Mouse (Mus musculus) cerebellum, postnatal 14 days (tissue): ENCODE measurements around the gene Pou2f2.

Experiments
- DNase-seq, 2 experiments: peaks; one replicate each; pipeline ENCODE4 v3.0.0; 2021; ENCODE audit warnings: mixed read lengths in 2 of 2

Gene Pou2f2

DNA sequence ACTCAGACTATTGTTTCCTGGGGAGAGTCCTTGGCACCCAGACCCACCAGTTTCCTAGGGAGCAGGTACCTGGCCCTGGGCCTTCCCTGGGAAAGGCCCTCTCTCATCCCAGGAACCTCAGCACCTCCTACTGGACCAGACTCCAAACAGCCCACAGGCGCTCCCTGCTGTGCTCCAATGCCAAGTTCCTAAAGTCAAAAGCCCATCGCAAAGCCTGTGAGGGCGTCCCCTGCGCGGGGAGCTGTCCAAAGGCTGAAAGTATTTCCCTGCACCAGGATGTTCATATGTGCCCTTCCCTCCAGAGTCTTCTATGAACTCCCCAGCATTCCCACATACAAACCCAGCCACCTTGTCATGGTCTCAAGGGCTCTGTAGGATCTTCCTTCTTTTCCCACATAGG, 37.8 kb downstream of the Pou2f2 start:
- DNase-seq = no peak

DNA sequence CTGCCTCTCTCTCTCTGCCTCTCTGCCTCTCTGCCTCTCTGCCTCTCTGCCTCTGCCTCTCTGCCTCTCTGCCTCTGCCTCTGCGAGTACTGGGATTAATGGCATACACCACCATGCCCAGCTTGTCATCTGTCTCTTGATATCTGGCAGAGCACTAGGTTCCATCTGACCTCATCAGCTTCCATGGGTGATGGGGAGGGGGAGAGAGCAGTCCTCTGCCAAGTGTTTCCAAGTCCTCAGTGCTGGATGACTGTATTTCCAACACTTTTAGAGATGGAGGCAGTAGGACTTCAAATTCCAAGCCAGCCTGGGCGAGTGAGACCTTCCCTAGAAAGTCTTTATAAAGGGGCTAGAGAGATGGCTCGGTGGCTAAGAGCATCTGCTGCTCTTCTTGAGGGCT, 42.0 kb downstream of the Pou2f2 start:
- no peak for DNase-seq

DNA sequence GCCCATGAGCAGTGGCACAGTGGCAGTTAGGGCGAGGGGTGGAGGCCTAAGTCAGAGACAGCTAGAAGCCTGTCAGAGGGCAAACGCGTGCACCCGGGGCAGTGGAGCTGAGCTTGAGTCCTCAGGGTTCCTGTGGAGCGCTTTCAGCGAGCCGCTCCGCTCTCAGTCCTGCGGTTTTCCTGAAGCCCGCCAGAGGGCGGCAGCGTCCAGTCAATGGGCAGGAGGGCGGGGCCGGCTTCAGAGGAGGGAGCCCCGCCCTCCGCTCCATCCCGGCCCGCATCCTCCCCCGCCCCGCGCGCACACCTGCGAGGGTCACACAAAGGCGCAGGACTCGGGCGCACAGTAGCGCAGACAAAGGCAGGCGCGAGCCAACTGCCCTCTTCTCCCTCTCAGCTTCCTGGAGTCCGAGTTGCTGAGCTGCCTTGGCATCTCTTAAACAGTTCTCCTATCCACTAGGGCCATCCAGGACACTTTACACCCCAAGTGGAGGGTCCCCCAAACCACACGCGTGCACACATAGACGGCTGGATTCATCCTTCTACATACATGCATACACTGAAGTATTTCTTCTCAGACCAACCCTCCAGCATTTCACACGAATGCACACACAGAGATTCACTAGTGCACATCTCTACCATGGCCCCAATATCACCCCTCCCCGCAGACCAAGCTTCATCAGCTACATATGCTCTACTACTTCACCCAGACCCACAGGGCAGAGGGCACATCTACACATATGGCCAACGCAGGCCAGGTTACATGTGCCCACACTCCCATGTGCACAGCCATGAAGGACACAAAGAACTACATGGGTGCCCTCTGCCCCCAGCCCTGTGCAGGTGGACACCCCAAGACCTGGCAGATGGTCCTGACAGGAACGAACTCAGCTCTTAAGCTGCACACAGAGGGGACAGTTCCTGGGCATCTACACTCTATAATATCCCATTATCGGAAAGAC, 46.2 kb downstream of the Pou2f2 start:
- peak; percentile 93 to 94 for DNase-seq

DNA sequence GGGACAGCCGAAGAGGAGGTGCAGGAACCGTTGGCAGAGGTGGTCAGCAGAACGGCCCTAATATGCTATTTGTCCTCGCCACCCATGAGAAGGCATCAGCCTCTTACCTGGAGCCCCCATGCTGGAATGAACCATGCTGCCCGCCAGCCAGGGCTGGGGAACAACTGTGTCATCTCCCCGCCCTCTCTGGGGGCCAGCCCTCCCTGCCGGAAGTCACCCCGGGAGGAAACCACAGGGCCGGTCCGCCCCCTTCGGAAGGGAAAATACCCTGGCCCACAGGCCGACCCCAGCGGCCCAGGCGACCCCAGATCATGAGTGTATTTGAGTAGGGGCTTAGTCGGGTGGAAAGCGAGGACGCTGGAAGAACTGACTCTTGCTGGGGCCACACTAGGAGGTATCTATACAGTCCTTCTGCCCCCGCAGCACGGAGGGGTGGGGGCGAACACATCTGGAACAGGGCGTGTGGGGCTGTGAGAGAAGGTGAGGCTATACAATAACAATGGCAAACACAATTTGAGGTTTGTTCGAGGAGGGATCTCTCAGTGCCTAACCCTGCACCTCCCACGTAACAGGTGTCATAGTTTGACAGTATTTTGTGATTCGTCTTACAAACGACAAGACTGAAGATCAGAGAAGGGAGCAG, 47.1 kb downstream of the Pou2f2 start:
- no peak for DNase-seq

DNA sequence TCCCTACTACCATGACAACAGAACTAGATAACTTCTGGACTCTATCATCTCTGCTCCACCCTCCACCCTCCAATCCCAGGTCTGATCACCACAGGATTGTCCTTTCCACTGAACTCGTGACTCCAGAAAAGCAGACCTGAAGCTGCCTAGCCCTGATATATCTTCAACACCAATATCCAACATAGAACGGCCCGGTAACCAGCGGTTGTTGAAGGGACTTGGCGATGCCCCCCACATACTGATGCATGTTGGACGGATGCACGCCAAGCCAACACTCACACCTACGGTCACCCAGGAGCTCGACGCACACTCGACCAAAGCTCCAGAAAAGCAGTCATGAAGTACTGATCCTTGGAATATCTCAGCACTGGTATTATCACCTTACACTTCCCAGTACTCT, 48.3 kb downstream of the Pou2f2 start:
- DNase-seq = no peak

DNA sequence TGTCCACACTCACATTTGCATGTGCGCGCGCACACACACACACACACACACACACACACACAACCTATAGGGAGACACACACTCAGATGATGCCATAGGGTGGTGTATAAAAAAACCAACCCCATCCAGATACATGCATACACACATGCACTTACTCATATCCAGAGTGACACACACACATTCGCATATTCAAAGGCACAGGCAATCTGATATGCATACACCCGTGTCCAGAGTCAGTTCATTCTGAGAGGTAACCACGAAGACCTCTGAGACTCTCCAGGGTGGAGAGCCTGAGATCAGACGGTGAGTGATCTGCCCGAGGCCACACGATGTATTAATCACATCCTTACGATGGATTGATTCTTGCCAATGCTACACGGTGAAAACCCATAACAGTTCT, 49.0 kb downstream of the Pou2f2 start:
- DNase-seq = no peak

DNA sequence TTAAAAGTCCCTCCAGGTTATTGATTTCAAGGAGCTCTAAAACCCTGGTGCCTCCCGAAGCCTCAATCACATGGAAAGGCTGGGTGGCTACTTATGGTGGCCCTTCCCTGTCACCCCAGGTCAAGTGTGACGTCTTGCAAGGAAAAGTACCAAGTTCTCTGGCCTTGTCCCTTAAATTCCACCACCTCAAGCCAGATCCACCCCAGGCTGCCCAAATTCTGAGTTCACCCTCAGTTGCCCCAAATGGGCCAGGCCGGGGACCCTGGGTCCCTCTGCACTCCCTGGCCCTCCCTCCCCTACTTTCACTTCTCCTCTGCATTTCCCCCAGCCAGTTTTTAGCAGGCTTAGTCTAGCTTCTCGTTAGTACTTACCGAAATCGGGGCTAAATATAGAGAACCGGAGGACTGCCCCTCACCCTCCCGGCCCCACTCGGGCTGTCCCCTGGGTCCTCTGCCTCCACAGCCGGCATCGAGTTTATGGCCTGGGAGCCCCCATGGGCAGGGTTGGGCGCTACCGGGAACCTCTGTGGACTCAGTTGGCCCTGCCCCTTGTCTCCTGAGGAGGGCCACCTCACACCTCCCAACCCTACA, 50.0 kb downstream of the Pou2f2 start:
- no peak for DNase-seq

DNA sequence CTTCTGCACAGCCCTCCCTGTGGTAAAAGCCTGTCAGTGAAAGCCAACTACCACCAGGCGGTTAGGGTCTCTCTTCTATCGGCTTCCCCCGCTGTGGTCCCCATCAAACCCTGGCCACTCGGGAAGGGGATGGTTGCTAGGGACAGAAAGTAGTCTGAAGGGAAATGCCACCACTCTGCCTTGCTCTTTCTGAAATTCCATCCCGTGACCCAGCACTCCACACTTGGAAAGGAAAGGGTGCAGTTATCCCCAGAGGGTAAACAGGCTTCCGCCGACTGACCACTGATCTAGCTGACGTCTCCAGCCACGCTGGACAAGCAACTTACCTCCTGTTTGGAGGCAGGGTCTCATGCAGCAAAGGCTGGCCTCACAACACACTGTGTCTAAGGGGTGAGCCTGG, 51.6 kb downstream of the Pou2f2 start:
- no peak for DNase-seq

DNA sequence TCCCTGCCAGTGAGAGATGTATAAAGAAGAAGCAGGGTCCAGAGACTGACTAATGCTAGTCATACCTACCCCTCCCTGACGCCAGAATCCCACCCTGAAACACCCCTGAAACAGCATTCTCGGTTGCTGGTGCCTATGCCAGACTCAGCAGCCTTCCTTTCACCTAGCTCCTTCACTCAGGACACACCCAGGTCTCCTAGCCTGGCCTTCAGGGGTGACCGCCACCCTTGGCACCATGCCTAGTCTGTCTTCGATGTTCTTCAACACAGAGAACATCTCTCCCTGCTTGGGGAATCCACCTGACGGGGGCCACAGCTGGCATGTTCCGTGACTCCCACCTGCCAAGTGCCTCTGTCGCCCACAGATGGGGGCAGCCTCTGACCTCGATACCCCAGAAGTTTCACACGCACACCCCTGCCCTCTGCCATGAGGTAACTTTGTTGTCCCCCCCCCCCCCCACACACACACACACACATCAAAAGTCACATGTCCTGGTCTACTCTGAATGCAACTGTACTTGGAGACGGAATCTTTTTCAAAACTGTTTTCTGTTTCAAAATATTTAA, 53.7 kb downstream of the Pou2f2 start:
- DNase-seq = no peak

DNA sequence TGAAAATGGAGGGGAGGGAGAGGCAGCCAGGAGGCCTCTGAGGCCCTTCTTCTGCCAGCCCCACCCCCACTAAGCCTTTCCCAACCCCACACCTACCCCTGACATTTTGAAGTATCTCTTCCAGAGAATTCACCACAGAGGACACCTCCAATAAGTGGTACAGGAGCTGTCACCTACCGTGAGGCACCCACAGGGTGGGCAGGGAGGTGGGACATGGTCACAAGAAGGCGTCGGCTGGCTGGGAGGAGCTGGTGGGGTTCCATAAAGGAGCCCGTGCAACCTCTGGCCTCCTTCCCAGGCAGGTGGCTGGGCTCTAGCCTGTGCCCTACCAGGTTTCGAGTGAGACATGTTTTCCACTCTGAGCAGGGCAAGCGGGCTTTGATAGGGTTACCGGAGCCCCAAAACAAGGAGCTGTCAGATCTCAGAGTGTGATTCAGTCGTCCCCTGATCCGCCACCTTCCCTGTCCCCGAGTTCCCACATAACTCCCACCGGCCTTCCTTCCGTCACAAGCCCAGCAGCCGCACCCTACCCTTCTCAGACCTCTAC, 58.2 kb downstream of the Pou2f2 start:
- no peak for DNase-seq

DNA sequence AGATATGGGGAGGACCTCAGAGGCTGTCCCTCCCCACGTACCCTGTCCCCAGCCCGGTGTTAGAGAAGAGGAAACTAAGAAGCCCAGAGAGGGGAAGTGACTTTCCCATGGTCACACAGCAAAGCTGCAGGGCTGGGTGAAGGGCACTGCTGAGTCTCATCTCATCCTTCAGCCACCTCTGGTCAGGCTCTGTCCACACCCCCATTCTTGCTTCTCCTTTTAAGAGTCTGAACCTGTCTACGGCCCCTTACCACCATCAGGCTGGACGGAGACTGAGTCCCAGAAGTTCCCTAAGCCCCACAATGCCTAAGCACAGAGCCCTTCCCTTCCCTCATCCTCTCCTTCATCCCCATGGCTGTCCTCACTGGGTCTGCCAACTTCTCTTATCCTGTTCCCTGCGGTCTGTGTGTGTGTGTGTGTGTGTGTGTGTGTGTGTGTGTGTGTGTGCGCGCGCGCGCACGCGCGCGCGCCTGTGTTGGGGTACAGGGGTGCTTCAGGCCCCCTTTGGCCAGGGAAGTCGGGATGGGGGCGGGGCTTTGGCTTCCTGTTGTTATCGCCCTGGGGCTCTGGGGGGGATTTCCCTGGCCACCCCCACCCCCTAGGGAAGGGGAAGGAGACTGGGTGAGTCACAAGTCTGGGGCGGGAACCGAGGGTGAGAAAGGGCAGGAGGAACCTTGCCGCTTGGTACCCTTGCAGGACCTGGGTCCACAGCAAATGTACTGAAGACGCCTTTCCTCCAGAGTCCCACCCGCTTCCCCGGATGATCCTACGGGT, 59.3 kb downstream of the Pou2f2 start:
- DNase-seq = no peak

DNA sequence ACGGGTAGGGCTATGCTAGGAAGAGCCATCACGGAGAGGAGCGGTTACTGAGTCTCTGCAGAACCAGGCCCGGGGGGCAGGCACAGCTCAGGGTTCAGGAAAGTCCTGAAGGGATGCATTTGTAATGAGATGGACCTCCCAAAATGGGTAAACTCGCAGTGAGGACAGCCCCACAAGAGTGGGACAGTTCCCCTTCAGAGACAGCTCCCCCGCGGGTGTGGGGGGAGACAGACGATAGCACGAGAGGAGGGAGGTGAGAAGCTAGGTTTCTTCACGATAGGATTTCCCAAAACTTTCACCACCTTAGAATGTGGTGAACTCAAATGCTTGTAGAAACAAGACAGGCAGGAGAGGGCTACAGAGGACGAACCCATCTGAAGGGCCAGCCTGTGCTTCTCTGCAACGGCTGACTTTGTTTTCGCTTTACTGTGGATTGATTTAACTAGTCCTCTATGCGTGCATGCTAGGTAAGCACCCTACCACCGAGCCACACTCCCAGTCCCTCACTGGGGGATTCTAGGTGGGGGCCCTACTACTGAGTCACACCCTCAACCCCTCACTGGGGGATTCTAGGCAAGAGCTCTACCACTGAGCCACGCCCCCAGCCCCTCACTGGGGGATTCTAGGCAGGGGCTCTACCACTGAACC, 66.4 kb downstream of the Pou2f2 start:
- DNase-seq = no peak

DNA sequence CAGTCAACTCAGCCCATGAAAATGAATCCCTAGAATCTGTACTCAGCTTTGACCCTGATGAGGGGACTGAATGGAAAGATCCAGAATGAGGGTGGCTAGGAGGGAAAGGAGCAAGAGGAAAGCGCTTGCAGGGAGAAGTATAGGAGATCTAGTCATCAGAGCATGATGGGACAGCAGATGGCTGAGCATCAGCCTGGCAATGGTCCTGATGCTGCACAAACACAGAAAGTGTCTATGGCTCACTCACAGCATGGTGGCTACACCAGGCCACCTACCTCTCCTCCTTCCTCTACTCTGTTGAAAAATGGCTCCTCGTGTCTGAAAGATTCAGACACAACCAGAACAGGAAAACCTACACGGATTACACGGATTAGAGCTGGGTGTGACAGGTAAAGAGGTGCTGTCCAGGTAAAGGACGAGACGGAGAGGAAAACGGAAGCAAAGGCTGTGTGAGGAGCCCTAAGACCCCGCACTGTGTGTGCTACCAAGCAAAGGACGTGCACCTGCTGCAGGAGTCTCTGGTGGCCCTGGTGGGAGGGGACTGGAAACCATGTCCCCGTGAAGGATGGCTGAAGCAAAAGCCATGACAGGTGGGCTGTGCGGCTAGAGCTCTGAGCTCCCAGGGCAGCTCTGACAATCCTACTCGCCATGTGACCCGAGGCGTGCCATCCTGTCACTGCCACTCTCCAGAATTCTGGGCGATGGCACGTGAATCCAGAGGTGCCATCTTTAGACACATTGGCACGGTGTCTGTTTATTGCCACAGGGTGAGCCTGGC, 67.2 kb downstream of the Pou2f2 start:
- peak; percentile 74 to 80 for DNase-seq

DNA sequence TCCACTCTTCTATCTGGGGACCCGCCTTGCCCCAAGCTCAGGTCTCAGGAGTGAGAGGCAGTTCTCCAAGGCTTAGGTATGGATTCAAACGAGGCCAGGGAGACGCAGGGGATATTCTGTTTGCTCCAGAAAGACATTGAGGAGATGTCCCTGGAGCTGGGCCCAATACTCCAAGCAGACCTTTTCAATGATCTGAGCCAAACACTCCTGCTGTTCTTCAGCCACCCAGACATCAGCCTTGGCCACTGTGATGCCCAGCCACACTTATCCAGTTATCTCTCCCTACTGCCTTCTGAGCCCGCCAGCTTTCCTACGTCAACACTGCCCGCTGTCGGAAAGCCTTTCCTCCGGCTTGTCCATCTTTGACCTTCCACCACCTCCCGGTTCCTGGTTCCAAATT, 69.2 kb downstream of the Pou2f2 start:
- peak; percentile 56 to 57 for DNase-seq

DNA sequence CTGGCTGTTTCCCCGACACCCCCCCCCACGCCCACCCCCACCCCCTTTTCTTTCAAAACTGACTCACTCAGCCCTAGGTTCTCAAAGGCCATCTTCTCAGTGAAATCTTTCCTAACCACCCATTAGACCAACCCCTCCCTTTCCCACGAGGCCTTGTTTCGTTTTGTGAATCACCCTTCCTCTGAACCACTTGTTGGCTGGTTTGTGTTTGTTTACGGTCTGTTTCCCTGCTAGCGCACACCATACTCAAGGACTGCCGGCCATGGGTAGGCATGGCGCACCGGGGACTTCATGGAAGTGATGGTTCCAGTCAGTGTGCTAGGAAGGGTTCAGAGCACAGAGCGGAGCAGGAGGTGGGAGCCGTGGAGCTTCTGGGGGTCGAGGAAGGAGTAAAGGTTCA, 70.2 kb downstream of the Pou2f2 start:
- no peak for DNase-seq

DNA sequence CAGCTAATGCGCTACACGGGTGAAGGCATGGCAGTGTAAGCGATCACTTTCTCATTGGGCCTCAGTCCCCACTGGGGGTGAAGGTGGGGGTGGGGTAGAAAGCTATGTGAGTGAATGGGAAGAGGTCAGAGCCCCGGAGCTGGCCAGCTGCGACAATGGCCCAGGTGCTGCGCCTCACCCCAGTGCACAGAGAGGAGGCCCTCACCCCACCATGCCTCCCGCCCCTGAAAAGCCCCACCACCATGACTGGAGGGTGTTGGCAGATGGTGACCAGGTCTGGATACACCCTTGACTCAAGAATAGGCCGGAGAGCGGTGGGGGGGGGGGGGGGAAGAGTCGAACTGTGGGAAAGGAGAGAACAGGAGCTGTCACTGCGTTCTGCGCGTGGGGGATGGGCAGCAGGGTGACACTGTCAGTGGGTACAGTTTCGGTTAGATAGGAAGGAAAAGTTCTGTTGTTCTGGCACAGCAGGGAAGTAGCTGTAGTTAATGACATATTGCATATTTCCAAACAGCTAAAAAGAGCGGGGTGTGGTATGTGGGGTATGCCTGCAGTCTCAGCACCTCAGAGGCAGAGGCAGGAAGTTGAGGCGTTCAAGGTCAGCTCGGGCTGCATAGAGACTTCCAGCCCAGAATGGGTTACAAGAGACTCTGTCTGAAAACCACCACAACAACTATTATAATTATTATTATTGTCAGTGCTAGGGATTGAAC, 72.6 kb downstream of the Pou2f2 start:
- no peak for DNase-seq

DNA sequence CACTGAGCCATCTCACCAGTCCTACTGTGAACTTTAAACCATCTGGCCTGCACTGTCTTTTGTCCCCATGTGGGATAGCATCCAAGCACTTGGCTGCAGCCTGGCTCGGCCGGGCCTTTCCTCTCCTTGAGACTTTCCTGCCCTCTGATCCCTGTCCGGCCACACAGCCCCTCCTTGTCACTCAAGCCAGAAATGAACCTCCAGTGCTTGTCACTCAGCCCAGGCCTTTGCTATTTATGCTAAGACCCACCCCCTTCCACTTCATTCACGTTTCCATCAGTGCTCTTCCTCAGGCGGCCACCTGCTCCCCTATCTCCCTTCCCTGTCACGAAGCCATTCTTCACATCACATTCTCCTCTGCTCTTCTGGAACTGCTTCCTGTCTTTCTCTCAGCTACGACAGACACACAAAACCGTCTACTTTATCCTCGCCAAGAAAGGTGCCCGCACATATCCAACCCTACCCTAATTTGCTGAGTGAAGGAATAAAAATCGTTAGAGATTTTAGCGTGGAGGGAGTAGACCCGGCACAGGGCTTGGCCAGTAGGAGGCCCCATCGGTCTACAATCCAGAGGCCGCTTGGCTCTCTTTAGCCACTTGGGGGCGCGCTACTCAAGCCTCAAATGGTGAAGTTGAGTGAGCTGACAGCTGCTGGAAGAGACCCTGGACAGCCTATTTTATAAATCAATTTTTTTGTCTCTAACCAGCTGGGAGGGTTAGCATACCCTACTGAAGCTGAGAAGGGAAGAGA, 73.9 kb downstream of the Pou2f2 start:
- DNase-seq = peak; percentile 91 to 96

DNA sequence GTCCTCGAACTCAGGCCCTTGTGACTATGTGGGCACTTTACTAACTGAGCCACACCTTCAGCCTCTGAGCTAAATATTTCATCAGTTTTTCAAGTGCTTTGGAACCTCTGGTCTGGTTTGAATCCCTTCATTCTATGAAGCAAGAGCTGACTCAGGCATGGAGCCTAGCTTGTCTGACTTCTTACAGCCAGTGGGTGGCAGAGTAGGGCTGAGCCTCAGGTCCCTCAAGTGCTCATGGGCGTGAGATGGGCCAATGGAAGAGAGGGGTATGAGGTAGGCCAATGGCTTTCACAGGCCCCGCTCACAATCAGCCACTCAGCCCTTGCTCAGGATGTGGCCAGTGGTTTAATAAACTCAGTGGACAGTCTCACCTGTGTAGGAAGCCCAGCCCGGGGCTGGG, 79.9 kb downstream of the Pou2f2 start:
- DNase-seq = no peak

DNA sequence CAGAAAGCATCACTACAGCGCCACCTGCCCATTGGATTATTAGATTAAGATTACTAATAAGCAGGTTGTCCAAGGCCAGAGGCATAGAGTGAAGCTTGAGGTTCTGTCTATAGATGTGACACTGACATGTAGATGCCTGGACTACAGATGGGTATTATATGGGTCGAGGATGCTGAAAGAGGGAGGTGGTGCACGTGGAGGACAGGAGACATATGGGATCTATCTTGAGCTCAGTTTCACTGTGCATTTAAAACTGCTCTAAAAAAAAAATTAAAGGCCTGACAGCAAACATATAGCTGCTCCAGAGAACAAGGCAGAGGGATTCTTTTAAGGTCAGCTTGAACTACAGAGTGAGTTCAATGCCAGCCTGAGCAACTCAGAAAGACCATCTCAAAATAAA, 81.4 kb downstream of the Pou2f2 start:
- DNase-seq = no peak

DNA sequence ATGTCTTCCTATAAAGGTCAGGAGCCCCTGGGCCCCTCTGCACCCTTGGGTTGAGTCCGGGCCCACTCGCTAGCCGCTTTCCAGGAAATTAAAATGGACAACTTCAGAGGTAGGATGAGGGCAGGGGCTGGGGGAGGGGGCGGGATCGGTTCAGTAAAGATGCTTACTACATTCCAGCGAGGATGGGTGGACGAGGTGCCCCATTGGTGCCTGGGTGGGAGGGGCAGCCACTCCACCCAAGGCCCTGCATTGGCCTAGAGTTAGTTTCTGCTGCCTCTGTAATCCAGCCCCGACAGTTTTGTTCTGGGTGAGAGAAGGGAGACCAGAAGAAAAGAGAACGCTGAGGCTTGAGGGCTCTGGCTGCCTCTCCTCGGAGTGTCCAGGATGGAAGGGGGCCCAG, 89.7 kb downstream of the Pou2f2 start:
- no peak for DNase-seq
